Comparison of ENCODE assay signal across 7 mouse cellular contexts in genomic region chr17:6860491-6860897, GRCm38 (mm10).
DNase-seq lines count a peak whose midpoint lies in the region; ATAC-seq lines count a peak whose summit lies in the region.

No protein-coding gene starts in this region.

- no peak for ATAC-seq in kidney, embryonic 14.5 days (ENCODE audit: low FRiP score, low TSS enrichment)
- ATAC-seq in midbrain, embryonic 12.5 days (ENCODE audit: low FRiP score, low read depth): peak; percentile 41; the same call in 1 of the 2 replicates

- no peak overlapping the region for H3K9ac ChIP-seq in kidney, embryonic 14.5 days (ENCODE audit: low read depth, low read length)
- 0 out of 2 replicates have a peak overlapping the region, but pooled peaks have one; percentile 15 for H3K9ac ChIP-seq in midbrain, embryonic 12.5 days (replicated peaks)

- WGBS in forebrain, embryonic 10.5 days: 3% methylated on average over 12 of the region's 12 CpGs
- WGBS in kidney, embryonic 14.5 days: 14% methylated on average over 12 of the region's 12 CpGs
- 3% methylated on average over 12 of the region's 12 CpGs for WGBS in midbrain, embryonic 12.5 days

- peak overlapping the region; percentile 42 for H3K4me3 ChIP-seq in forebrain, embryonic 10.5 days
- H3K4me3 ChIP-seq in kidney, embryonic 14.5 days (ENCODE audit: low read length): no peak overlapping the region
- H3K4me3 ChIP-seq in midbrain, embryonic 12.5 days: no peak overlapping the region

- no peak overlapping the region; the same call in 1 of the 2 replicates for H3K4me2 ChIP-seq in kidney, embryonic 14.5 days (replicated peaks; ENCODE audit: low read depth, low read length)
- peak overlapping the region; percentile 28 for H3K4me2 ChIP-seq in midbrain, embryonic 12.5 days (replicated peaks)

- H3K27me3 ChIP-seq in forebrain, embryonic 10.5 days (ENCODE audit: poor library complexity, severe bottlenecking): peaks cover 60% of the 10 kb centered on the region
- H3K27me3 ChIP-seq in kidney, embryonic 14.5 days (ENCODE audit: control insufficient read depth, insufficient read depth, low read length): no peaks in the 10 kb centered on the region
- H3K27me3 ChIP-seq in midbrain, embryonic 12.5 days: peaks cover 29% of the 10 kb centered on the region

- peak; percentile 22 for DNase-seq in brain, embryonic 18.5 days (ENCODE audit: low read depth, low spot score)
- DNase-seq in forebrain, embryonic 10.5 days (ENCODE audit: extremely low spot score, low spot score): peak; percentile 71
- no peak for DNase-seq in cerebellum, adult 11-12 months
- no peak for DNase-seq in cerebellum, adult 18-20 months
- no peak for DNase-seq in frontal cortex, postnatal 25 days (ENCODE audit: low spot score in 2 of 2)

- no peaks in the 10 kb centered on the region for H3K9me3 ChIP-seq in forebrain, embryonic 10.5 days
- H3K9me3 ChIP-seq in kidney, embryonic 14.5 days (ENCODE audit: control insufficient read depth, low read length): no peaks in the 10 kb centered on the region
- H3K9me3 ChIP-seq in midbrain, embryonic 12.5 days: no peaks in the 10 kb centered on the region

- no peaks in the 10 kb centered on the region for H3K36me3 ChIP-seq in forebrain, embryonic 10.5 days (replicated peaks)
- H3K36me3 ChIP-seq in kidney, embryonic 14.5 days (ENCODE audit: control insufficient read depth, insufficient read depth, low read length): no peaks in the 10 kb centered on the region
- H3K36me3 ChIP-seq in midbrain, embryonic 12.5 days: no peaks in the 10 kb centered on the region

- peaks cover 63% of the 10 kb centered on the region for H3K4me1 ChIP-seq in forebrain, embryonic 10.5 days
- H3K4me1 ChIP-seq in kidney, embryonic 14.5 days (ENCODE audit: control insufficient read depth, insufficient read depth, low read length): peaks cover 39% of the 10 kb centered on the region
- peaks cover 39% of the 10 kb centered on the region for H3K4me1 ChIP-seq in midbrain, embryonic 12.5 days

- H3K27ac ChIP-seq in forebrain, embryonic 10.5 days: peak overlapping the region; percentile 90
- peak overlapping the region; percentile 53 for H3K27ac ChIP-seq in kidney, embryonic 14.5 days (ENCODE audit: low read depth, low read length)
- H3K27ac ChIP-seq in midbrain, embryonic 12.5 days (replicated peaks): peak overlapping the region; percentile 86

Comparison
In these comparisons a context has a peak if more than half of its experiments do, and no peak if none do; other contexts are left out.
1. DNase-seq: peak in brain, embryonic 18.5 days (single experiment) and forebrain, embryonic 10.5 days (single experiment); none in cerebellum, adult 11-12 months (single experiment), cerebellum, adult 18-20 months (0 of 2) and frontal cortex, postnatal 25 days (0 of 2).
2. Peak in every context shown above with its lines, with median percentiles within 50 percentile points of each other: H3K27ac ChIP-seq.